Mouse (Mus musculus) urinary bladder, adult 18-20 months (tissue): ENCODE results near the gene Gm13023.
"Not testable (repeated sequence)": the region's sequence is repeated elsewhere in the genome, so short reads cannot be mapped to it uniquely, and the experiment has no call there.

ENCODE experiments used
- DNase-seq, 2 experiments: peaks; one replicate each; pipeline ENCODE4 v3.0.0; 2022; ENCODE audit warnings: low spot score in 2 of 2, mixed read lengths in 2 of 2

Gm13023 gene

GRCm38 (mm10) chr4:143789052-143789451 lies at the start of gene Gm13023:
TSS of gene Gm13023 (plus strand) at chr4:143789352.
- DNase-seq, result not testable (repeated sequence)

- DNase-seq, result no peak
Measured at GRCm38 (mm10) chr4:143815993-143816392, 26.8 kb downstream of the Gm13023 start, which contains the start of gene Gm13084. TSS of gene Gm13084 (minus strand) at chr4:143816093.
